Mouse (Mus musculus): Measurements from ENCODE around the gene Myo15b. TPM values are rescaled to one million over a fixed set of nuclear protein-coding genes. Genes with fewer than 3 reads are reported as not detected.
A peak's percentile ranks its signal among the peaks of the same experiment; 100 is the strongest.

The Myo15b gene
- polyA plus RNA-seq, 1 experiment from 2014 or later, result 0.18 TPM

DNA sequence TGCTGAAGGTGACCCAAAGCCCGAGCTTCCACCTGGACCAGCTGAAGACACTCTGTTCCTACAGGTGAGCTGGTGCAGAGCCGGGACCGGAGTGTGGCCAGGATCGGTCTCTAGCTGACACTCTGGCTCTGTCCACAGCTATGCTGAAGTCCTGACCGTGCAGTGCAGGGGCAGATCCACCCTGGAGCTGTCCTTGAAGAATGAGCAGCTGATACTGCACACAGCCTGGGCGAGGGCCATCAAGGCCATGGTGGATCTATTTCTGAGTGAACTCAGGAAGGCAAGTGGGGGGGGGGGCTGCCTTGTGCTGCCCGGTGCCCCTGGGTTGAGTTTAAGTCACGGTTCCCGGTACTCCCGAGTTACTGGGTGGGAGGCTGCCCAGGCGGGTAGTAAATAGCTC lies 28.2 kb downstream of the Myo15b start:
- no peaks in the 10 kb centered on the region for H3K36me3 ChIP-seq
- H3K27me3 ChIP-seq (ENCODE audit: low read depth, poor library complexity, severe bottlenecking), result peaks cover 31% of the 10 kb centered on the region
- DNase-seq (ENCODE audit: low spot score), result no peak
- no peaks in the 10 kb centered on the region for H3K9me3 ChIP-seq (replicated peaks)
- 89% methylated on average over 11 of the region's 11 CpGs for WGBS
- peaks cover 16% of the 10 kb centered on the region for H3K4me1 ChIP-seq
- H3K4me3 ChIP-seq, result no peak overlapping the region
- no peak overlapping the region for H3K27ac ChIP-seq

DNA sequence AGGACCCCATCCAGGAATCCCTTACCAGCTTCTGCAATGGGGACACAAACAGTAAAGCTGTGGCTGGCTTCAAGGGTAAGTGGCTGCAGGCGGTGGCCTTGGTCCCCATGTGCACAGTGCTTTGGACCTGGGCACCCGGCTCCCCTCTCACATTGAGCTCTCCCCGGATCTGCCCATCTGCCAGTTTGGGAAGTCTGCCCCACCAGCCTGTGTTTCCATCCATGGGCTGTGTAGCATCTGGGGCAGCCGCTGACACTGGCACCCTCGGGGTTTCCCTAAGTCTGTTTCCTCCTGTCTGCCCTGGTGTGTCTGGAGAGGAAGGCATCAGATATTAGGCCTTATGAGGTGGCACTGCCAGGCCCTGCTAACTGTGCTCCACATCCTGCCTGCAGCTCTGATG lies 29.8 kb downstream of the Myo15b start:
- H3K36me3 ChIP-seq, result peaks cover 12% of the 10 kb centered on the region
- H3K4me3 ChIP-seq, result no peak overlapping the region
- peaks cover 16% of the 10 kb centered on the region for H3K4me1 ChIP-seq
- H3K9me3 ChIP-seq (replicated peaks), result no peaks in the 10 kb centered on the region
- WGBS, result 91% methylated on average over 5 of the region's 5 CpGs
- no peak for DNase-seq (ENCODE audit: low spot score)
- peaks cover 15% of the 10 kb centered on the region for H3K27me3 ChIP-seq (ENCODE audit: low read depth, poor library complexity, severe bottlenecking)
- no peak overlapping the region for H3K27ac ChIP-seq

DNA sequence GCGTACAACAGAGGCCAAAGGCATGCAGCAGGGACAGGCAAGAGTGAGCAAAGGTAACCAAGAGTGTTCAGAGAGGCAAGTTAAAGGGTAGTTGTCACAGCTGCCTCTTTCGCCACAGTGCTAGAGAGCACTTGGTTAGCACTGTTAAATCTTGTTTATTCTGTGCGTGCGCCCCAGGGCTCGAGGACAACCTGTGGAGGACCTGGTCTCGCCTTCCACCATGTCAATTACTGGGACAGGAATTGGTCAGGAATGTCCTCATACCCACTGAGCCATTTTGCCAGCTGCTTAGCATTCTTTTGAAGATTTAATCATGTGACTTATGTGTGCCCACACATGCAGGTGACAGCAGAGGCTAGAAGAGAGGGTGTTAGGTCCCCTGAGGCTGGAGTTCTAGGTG lies 31.0 kb downstream of the Myo15b start:
- 0 out of 2 replicates have a peak overlapping the region, but pooled peaks have one; percentile 5 for H3K27ac ChIP-seq
- 82% methylated on average over 6 of the region's 6 CpGs for WGBS
- H3K36me3 ChIP-seq, result peaks cover 23% of the 10 kb centered on the region
- no peak overlapping the region for H3K4me3 ChIP-seq
- H3K9me3 ChIP-seq (replicated peaks), result no peaks in the 10 kb centered on the region
- peaks cover 4% of the 10 kb centered on the region for H3K27me3 ChIP-seq (ENCODE audit: low read depth, poor library complexity, severe bottlenecking)
- DNase-seq (ENCODE audit: low spot score), result no peak
- H3K4me1 ChIP-seq, result peaks cover 10% of the 10 kb centered on the region

DNA sequence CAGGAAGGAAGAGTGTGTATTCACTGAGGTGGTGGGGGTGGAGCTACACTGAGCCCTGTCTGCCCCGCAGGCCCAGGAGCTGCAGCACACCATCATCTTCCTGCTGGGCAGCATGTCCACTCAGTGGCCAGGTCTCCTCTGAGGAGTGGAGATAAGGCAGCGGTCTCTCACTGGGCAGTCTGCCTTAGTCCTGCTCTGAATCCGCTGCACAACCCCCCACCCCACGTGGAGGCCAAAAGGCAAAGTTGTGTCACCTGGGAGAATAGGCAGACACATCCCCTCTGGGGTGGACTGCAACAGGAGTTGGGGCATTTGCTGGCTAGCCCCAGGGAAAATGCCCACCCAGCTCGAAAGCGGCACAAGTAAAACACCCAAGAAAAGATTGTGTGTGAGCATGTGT lies 34.0 kb downstream of the Myo15b start:
- DNase-seq (ENCODE audit: low spot score), result no peak
- Histone ChIP-seq H3K27ac (peak overlapping the region; percentile 21; the same call in 1 of the 2 replicates), H3K4me3 (no peak overlapping the region), H3K9me3 (replicated peaks) (no peaks in the 10 kb centered on the region), H3K36me3 (peaks cover 54% of the 10 kb centered on the region), H3K4me1 (peaks cover 7% of the 10 kb centered on the region), H3K27me3 (ENCODE audit: low read depth, poor library complexity, severe bottlenecking) (no peaks in the 10 kb centered on the region)
- WGBS, result 62% methylated on average over 6 of the region's 6 CpGs

DNA sequence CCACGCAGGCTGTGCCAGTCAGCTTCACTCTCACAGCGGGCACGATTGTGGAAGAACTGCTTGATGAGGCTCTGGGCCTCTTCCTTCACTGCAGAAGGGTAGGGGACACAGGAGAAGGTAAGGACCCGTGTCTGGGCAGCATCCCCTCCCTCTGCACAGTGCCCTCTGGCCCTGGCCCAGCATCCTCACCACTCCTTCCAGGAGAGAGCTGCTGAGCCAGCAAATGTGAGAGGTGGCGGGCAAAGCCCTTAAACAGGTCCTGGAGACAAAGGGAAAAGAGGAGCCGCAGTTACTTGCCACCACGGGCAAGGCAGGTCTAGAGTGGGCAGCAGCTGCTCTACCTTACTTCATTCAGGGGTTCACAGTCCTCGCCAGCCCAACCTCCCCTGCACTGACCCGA lies 34.9 kb downstream of the Myo15b start:
- Histone ChIP-seq H3K4me3 (no peak overlapping the region), H3K4me1 (peaks cover 6% of the 10 kb centered on the region; the same call in 1 of the 2 replicates), H3K36me3 (peaks cover 57% of the 10 kb centered on the region), H3K9me3 (replicated peaks) (no peaks in the 10 kb centered on the region), H3K27ac (no peak overlapping the region), H3K27me3 (ENCODE audit: low read depth, poor library complexity, severe bottlenecking) (no peaks in the 10 kb centered on the region)
- WGBS, result 91% methylated on average over 9 of the region's 9 CpGs
- no peak for DNase-seq (ENCODE audit: low spot score)

DNA sequence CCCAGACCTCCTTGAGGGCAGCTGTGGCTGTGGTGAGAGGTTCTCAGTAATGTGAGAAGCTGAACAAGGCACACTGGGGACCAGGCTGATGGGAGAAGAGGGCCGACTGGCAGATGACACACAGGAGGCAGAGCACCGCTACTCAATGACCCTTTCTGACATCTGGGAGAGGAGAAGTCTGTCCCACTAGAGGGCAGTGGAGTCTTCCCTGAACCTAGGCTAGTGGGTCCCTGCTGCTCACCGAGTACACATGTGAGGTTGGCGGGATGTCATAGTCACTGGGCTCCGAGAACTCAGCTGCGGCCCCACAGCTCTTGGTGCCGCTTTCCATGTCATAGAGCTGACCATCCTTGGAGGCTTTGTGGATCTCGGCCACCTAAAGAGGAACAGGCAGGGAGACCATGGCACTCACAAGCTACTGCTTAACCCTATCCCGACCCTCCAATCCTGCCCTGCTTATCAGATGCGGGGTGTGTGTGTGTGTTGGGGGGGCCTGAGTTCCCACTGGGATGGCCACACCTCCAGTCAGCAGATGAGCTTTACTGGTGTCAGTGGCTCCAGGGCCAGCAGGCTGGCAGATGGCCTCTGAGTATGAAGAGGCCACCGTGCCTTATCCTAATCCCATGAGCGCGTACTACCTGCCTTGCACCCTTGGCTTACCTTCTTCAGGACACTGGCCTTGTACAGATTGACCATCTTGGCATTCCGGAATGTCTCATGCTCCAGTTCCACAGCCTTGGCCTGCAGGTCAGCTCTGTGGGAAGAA lies 36.7 kb downstream of the Myo15b start:
- Histone ChIP-seq H3K27me3 (ENCODE audit: low read depth, poor library complexity, severe bottlenecking) (no peaks in the 10 kb centered on the region), H3K9me3 (replicated peaks) (no peaks in the 10 kb centered on the region), H3K4me1 (peaks cover 21% of the 10 kb centered on the region), H3K4me3 (no peak overlapping the region), H3K36me3 (peaks cover 57% of the 10 kb centered on the region), H3K27ac (no peak overlapping the region)
- no peak for DNase-seq (ENCODE audit: low spot score)
- WGBS, result 70% methylated on average over 14 of the region's 14 CpGs

DNA sequence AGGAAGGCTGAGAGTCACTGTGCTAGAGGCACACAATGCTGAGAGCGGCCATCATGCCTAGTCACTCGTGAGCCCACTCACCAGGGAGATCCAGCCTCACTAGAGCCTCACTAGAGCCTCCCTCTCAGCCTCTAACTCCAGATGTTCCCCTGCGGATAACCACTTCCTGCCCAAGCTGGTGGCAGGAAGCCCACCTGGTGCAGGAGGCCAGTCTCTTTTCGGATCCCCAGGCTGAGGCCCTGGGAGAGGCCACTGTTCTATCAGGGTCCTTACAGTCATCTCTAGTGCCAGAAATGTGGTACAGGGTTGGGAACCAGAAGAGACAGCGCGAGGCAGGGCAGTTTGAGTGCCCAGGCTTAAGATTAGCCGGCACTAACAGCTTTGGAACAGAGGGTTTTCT lies 40.2 kb downstream of the Myo15b start:
- Histone ChIP-seq H3K27me3 (ENCODE audit: low read depth, poor library complexity, severe bottlenecking) (no peaks in the 10 kb centered on the region), H3K27ac (peak overlapping the region; percentile 15; the same call in 1 of the 2 replicates), H3K4me1 (peaks cover 32% of the 10 kb centered on the region), H3K4me3 (no peak overlapping the region), H3K9me3 (replicated peaks) (no peaks in the 10 kb centered on the region), H3K36me3 (peaks cover 51% of the 10 kb centered on the region)
- WGBS, result 87% methylated on average over 7 of the region's 7 CpGs
- DNase-seq (ENCODE audit: low spot score), result no peak

DNA sequence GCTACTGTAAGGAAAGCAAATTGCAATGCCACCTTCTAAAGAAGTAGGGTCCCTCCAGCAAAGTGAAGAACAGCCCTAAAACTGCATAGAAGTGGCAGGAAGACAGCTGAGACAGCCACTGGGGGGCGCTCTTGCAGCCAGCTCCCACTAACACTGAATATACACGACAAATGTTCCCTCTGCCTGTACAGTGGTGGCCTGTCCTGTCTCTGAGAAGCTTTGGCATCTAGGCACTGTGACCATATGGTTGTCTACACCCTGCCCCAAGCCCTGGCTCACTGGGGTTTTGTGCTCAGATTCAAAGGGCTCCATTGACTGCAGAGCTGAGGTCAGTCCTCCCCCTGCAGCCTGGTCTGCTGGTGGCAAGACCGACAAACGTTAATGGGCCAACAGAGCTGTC lies 40.7 kb downstream of the Myo15b start:
- H3K4me3 ChIP-seq, result no peak overlapping the region
- WGBS, result 24% methylated on average over 4 of the region's 4 CpGs
- no peaks in the 10 kb centered on the region for H3K9me3 ChIP-seq (replicated peaks)
- peaks cover 47% of the 10 kb centered on the region for H3K36me3 ChIP-seq
- peaks cover 36% of the 10 kb centered on the region for H3K4me1 ChIP-seq
- H3K27me3 ChIP-seq (ENCODE audit: low read depth, poor library complexity, severe bottlenecking), result no peaks in the 10 kb centered on the region
- DNase-seq (ENCODE audit: low spot score), result peak; percentile 50
- H3K27ac ChIP-seq, result peak overlapping the region; percentile 26; the same call in 1 of the 2 replicates

DNA sequence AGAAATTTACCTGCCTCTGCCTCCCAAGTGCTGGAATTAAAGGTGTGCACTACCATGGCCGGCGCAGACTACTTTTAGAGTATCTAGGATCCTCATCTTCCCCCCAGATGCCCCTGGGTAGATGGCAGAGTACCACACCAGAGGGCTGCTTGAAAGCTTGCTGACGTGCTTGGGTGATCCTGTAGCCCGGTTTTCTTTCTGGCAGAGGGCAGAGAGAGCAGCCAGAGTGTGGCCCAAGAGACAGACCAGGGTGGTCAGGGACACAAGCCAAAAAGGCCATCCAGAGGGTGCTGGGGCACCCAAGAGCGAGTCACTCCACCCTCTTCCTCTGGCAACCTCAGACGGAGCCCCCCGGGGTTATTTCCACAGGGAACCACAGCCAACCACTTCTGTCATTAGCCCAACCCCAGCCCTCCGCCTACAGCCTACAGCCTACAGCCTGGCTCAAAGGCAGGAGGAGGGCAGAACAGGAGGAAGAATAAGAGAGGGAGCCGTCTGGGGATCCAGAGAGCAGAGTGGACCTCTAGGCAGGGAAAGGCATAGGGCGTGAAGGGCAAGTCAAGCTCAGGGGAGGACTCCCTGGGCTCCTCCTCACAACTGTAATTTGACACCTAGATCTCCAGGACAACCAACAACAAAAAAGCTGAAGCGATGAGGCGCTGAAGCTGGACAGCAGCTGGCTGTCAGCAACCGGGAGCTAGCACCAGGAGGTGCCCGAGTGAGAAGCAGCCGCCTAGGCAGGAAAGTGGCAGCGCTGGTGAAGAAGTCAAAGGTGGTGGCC lies 41.5 kb downstream of the Myo15b start, which contains the start of gene Smim5:
Gene Smim5, plus strand, starts transcription at position 481 of the 781 bp plus-strand sequence.
- 34% methylated on average over 16 of the region's 16 CpGs for WGBS
- H3K27ac ChIP-seq, result peak within 1 kb of the TSS; percentile 69
- H3K4me3 ChIP-seq, result peak within 1 kb of the TSS; percentile 8; the same call in 1 of the 2 replicates
- H3K4me1 ChIP-seq, result peaks cover 37% of the 10 kb centered on the region
- H3K9me3 ChIP-seq (replicated peaks), result no peaks in the 10 kb centered on the region
- peak; percentile 64 for DNase-seq (ENCODE audit: low spot score)
- no peaks in the 10 kb centered on the region for H3K27me3 ChIP-seq (ENCODE audit: low read depth, poor library complexity, severe bottlenecking)
- H3K36me3 ChIP-seq, result peaks cover 45% of the 10 kb centered on the region

DNA sequence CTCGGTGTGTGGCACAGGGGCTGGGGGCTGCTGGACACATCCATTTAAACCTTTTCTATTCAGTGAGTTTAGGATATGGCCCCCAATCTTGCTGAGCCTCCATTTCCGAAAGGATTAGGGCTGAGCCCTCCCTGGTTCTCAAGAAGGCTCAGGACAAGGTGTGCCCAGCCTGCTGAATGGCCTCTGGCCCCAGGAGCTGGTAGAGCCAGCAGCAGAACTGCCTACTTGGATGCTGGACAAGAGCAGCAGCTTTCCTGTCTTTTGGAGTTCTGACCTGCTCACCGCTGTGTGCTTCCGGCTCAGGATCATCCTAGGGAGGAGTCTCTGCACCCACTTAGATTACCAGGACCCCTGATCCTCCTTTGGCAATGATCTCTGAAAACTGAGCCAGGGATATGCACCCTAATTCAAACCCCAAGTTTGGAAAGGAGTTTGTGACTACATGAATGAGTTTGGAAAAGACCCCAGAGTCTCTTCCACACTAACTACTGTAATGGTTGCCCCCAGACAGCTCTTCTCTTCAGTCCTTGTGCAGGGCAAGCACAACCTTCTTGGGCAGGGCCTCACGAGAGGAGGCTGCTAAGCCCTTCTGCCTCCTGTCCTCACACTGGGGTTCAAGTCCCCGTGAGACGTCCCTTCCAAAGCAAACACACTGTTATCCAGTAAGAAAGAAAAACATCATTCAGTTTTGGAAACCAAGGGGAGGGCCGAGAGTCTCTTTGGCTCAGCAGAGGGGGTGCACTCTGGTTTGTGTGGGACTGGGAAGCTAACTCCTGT lies 42.5 kb downstream of the Myo15b start:
- no peaks in the 10 kb centered on the region for H3K9me3 ChIP-seq (replicated peaks)
- peaks cover 42% of the 10 kb centered on the region for H3K36me3 ChIP-seq
- WGBS, result 84% methylated on average over 8 of the region's 8 CpGs
- DNase-seq (ENCODE audit: low spot score), result no peak
- peaks cover 37% of the 10 kb centered on the region for H3K4me1 ChIP-seq
- peak overlapping the region; percentile 61; the same call in 1 of the 2 replicates for H3K27ac ChIP-seq
- H3K27me3 ChIP-seq (ENCODE audit: low read depth, poor library complexity, severe bottlenecking), result no peaks in the 10 kb centered on the region
- H3K4me3 ChIP-seq, result peak overlapping the region; percentile 8; the same call in 1 of the 2 replicates

DNA sequence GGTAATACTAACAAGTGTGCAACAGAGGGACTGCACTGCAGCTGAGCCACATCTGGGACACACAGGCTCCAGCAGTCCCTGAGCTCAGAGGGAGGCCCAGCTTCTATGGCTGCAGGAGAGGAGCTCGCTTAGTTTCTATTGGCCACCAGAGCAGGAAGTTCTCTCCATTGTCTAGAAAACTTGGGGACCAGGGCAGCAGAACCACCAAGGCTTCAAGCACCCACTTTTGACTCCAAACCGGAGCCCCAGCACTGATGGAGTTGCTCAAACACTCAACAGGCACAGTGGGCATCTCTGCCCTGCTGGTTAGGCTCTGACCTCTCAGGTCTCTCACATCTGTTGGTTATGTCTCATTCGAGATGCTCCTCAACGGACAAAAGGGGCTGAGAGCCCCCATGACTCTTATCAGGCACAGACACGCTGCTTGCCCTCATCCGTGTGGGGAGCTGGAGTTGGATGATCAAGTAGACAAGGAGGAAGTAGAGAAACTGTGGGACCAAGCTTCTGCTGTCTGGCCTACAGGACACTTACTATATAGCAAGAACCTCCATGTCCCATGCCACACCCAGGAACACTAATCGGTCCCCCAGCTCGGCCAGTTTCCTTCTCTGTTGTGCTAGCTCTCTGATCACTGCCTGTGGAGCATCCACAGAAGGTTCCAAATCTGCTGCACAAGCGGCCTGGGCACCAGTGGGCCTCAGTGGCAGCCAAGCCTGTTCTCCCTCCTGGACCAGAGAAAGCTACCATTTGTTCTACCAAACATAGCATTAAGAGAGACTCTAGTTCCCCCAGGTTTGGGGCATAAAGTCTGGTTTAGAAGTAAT lies 43.3 kb downstream of the Myo15b start:
- no peak for DNase-seq (ENCODE audit: low spot score)
- Histone ChIP-seq H3K4me1 (peaks cover 37% of the 10 kb centered on the region), H3K4me3 (no peak overlapping the region), H3K27ac (0 out of 2 replicates have a peak overlapping the region, but pooled peaks have one; percentile 61), H3K27me3 (ENCODE audit: low read depth, poor library complexity, severe bottlenecking) (no peaks in the 10 kb centered on the region), H3K9me3 (replicated peaks) (no peaks in the 10 kb centered on the region), H3K36me3 (peaks cover 34% of the 10 kb centered on the region)
- WGBS, result 84% methylated on average over 9 of the region's 9 CpGs

DNA sequence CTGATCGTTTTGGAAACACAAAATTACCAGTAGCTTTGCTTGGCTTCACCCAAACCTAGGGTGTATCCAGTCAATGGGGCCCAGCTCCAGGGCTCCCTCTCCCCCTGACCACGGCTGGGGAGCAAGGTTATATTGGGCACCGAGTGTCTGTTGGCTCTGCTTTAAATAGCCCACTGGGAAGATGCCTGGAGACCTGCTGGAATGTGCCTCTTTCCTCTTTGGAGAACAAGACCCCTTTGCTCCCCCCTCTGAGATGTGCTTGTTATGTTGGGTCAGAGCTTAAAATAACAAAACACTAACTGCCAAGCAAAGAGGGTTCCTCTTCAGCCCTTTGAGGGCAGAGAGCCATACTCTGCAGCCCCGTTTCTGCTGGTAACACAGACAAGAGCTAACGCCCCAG lies 44.0 kb downstream of the Myo15b start:
- 90% methylated on average over 5 of the region's 5 CpGs for WGBS
- H3K4me3 ChIP-seq, result no peak overlapping the region
- H3K4me1 ChIP-seq, result peaks cover 37% of the 10 kb centered on the region
- H3K9me3 ChIP-seq (replicated peaks), result no peaks in the 10 kb centered on the region
- H3K27me3 ChIP-seq (ENCODE audit: low read depth, poor library complexity, severe bottlenecking), result no peaks in the 10 kb centered on the region
- H3K36me3 ChIP-seq, result peaks cover 30% of the 10 kb centered on the region
- H3K27ac ChIP-seq, result peak overlapping the region; percentile 31; the same call in 1 of the 2 replicates
- DNase-seq (ENCODE audit: low spot score), result no peak

Measured in limb, embryonic 10.5 days (tissue).